In genomic region chr4:119422294-119422964, GRCm38 (mm10) we compare ENCODE assay signal across 8 mouse cellular contexts. TPM values are rescaled to one million over a fixed set of nuclear protein-coding genes. Genes with fewer than 3 reads are reported as not detected.
DNase-seq lines count a peak whose midpoint lies in the region; ATAC-seq and TF ChIP-seq lines count a peak whose summit lies in the region.

Ppcs (minus strand) TSS chr4:119422420.
Zmynd12 (plus strand) TSS chr4:119422814.

- H3K9ac ChIP-seq in lung, embryonic 16.5 days (ENCODE audit: low read length) = peak within 1 kb of the TSS; percentile 92

- peak within 1 kb of the TSS; percentile 90 for H3K27ac ChIP-seq in hindbrain, embryonic 10.5 days
- H3K27ac ChIP-seq in lung, embryonic 16.5 days (ENCODE audit: low read length) = peak within 1 kb of the TSS; percentile 96
- H3K27ac ChIP-seq in thymus, adult 2 months (ENCODE audit: control insufficient read depth, insufficient read depth, low read length) = peak within 1 kb of the TSS; percentile 63; the same call in 1 of the 2 replicates

- TF ChIP-seq CTCF in thymus, adult 2 months (IDR thresholded peaks at IDR 0.05; ENCODE audit: borderline replicate concordance, control insufficient read depth, extremely low read depth, insufficient read depth, low read length, poor library complexity) = peak; percentile 49; the same call in 1 of the 2 replicates

- H3K4me1 ChIP-seq in hindbrain, embryonic 10.5 days (replicated peaks) = peaks cover 22% of the 10 kb centered on the region
- peaks cover 15% of the 10 kb centered on the region for H3K4me1 ChIP-seq in lung, embryonic 16.5 days (replicated peaks; ENCODE audit: control insufficient read depth, insufficient read depth, low read length)
- H3K4me1 ChIP-seq in thymus, adult 2 months (replicated peaks; ENCODE audit: control insufficient read depth, insufficient read depth, low read length) = peaks cover 9% of the 10 kb centered on the region

- peak; percentile 65; the same call in 1 of the 2 replicates for TF ChIP-seq POLR2A in thymus, adult 2 months (IDR thresholded peaks at IDR 0.05; ENCODE audit: control insufficient read depth, extremely low read depth, insufficient read depth, low read length, poor library complexity)

- under 1% methylated on average over 52 of the region's 52 CpGs for WGBS in hindbrain, embryonic 10.5 days
- 0% methylated on average over 52 of the region's 52 CpGs for WGBS in lung, embryonic 16.5 days
- under 1% methylated on average over 52 of the region's 52 CpGs for WGBS in thymus, adult 2 months

- peak; percentile 93 for DNase-seq in Muller cell, postnatal 12 days (ENCODE audit: inconsistent ontology term)
- peak; percentile 94 for DNase-seq in cerebellum, adult 9-10 months
- peak; percentile 92 for DNase-seq in hindbrain, embryonic 10.5 days (ENCODE audit: low spot score)
- DNase-seq in layer of hippocampus, adult 9-11 months = peak; percentile 82
- DNase-seq in ovary, adult 18-20 months (ENCODE audit: low spot score) = peak; percentile 91
- DNase-seq in thymus, adult 2 months = peak; percentile 90

- H3K9me3 ChIP-seq in hindbrain, embryonic 10.5 days = no peaks in the 10 kb centered on the region
- H3K9me3 ChIP-seq in lung, embryonic 16.5 days (ENCODE audit: control insufficient read depth, low read length) = no peaks in the 10 kb centered on the region

- peaks cover 16% of the 10 kb centered on the region; the same call in 1 of the 2 replicates for H3K36me3 ChIP-seq in hindbrain, embryonic 10.5 days
- no peaks in the 10 kb centered on the region for H3K36me3 ChIP-seq in lung, embryonic 16.5 days (ENCODE audit: control insufficient read depth, insufficient read depth, low read length)
- H3K36me3 ChIP-seq in thymus, adult 2 months (ENCODE audit: control insufficient read depth, insufficient read depth, low read length) = no peaks in the 10 kb centered on the region

- ATAC-seq in frontal cortex, adult (ENCODE audit: low TSS enrichment) = peak; percentile 93
- ATAC-seq in lung, embryonic 16.5 days (ENCODE audit: low read depth) = peak; percentile 96

- peak within 1 kb of the TSS; percentile 75 for H3K4me3 ChIP-seq in hindbrain, embryonic 10.5 days
- peak within 1 kb of the TSS; percentile 79 for H3K4me3 ChIP-seq in lung, embryonic 16.5 days (ENCODE audit: low read length)
- H3K4me3 ChIP-seq in thymus, adult 2 months (ENCODE audit: control insufficient read depth, insufficient read depth, low read length) = peak within 1 kb of the TSS; percentile 55

- H3K27me3 ChIP-seq in hindbrain, embryonic 10.5 days (ENCODE audit: insufficient read depth, poor library complexity, severe bottlenecking) = peaks cover 24% of the 10 kb centered on the region
- H3K27me3 ChIP-seq in lung, embryonic 16.5 days (ENCODE audit: control insufficient read depth, insufficient read depth, low read depth, low read length) = no peaks in the 10 kb centered on the region
- H3K27me3 ChIP-seq in thymus, adult 2 months (ENCODE audit: control insufficient read depth, insufficient read depth, low read length) = no peaks in the 10 kb centered on the region

- H3K4me2 ChIP-seq in lung, embryonic 16.5 days (ENCODE audit: low read depth, low read length) = peak within 1 kb of the TSS; percentile 78

RNA-seq across cellular contexts. Expression of gene Ppcs, which starts in this region (rescaled TPM):
- polyA plus RNA-seq in hindbrain, embryonic 10.5 days (2016; fragmentation: Nextera tagmentation; extraction: Ambion mirVana) = 25.6 and 29.7 TPM in 2 replicates
- 31.5 and 33.9 TPM in 2 replicates for polyA plus RNA-seq in lung, embryonic 16.5 days (2015; fragmentation: Nextera tagmentation; extraction: Ambion mirVana)
- 20.1 and 21.8 TPM in 2 replicates for polyA plus RNA-seq in thymus, adult 2 months (2012; rRNA removed)

RNA-seq across cellular contexts. Expression of gene Zmynd12, which starts in this region (rescaled TPM):
- 0.15 and 0.60 TPM in 2 replicates for polyA plus RNA-seq in hindbrain, embryonic 10.5 days (2016; fragmentation: Nextera tagmentation; extraction: Ambion mirVana)
- polyA plus RNA-seq in lung, embryonic 16.5 days (2015; fragmentation: Nextera tagmentation; extraction: Ambion mirVana) = 2.0 and 2.1 TPM in 2 replicates
- 0.35 and 0.55 TPM in 2 replicates for polyA plus RNA-seq in thymus, adult 2 months (2012; rRNA removed)

Comparison
In these comparisons a context has a peak if more than half of its experiments do, and no peak if none do; other contexts are left out.
1. Peak in every context shown above with its lines: DNase-seq, ATAC-seq, H3K4me3 ChIP-seq and H3K27ac ChIP-seq.